Mouse (Mus musculus): ENCODE data around the gene Clns1a. TPM values are rescaled to one million over a fixed set of nuclear protein-coding genes. Genes with fewer than 3 reads are reported as not detected.

The Clns1a gene
- polyA plus RNA-seq (2021; fragmentation: Nextera tagmentation): 133 and 154 TPM in 2 replicates
- long read RNA-seq, experiment 1, transcript Clns1a-201 (7 exons, 1,504 nt): major isoform, 611 of 639 reads
- long read RNA-seq, experiment 1, partial matches to known transcripts: 9 of 639 reads
- long read RNA-seq, experiment 1, other reads (novel, unspliced or antisense): 15 of 639 reads
- long read RNA-seq, experiment 2, transcript Clns1a-201 (7 exons, 1,504 nt): major isoform, 204 of 226 reads
- long read RNA-seq, experiment 2, partial matches to known transcripts: 11 of 226 reads
- long read RNA-seq, experiment 2, other reads (novel, unspliced or antisense): 8 of 226 reads

DNA sequence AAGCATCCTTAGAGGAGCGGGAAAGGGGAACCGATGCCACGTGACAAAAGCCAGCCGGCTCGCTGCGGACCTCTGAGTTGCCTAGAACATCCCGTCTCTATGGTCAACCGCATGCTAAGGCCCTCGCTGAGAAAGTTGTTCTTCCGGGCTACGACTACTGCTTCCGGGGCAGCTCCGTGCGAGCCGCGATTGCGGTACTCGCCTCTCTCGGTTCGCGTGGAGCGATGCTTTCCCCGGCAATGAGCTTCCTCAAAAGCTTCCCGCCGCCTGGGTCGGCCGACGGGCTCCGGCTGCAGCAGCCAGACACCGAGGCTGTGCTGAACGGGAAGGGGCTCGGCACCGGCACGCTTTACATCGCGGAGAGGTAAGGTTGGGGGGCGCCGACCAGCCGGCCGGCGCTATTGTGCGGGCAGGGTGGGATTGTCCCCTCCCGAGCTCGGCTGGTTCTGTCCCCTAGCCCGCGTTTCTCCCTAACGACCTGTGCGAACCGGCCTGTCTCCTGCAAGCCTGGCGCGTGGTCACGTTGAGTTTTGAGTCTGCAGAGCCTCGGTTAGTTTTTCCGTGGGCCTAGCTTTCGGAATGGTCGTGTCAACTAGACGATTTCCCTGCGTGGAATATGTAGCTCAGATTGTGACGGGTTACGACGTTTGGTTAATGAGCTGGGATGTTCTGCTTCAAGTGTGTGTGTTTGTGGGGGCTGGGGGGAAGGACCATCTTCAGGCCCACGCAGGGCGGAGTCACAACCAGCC is at the start of gene Clns1a:
Clns1a (plus strand) TSS at position 129 of the 749 bp plus-strand sequence.

DNA sequence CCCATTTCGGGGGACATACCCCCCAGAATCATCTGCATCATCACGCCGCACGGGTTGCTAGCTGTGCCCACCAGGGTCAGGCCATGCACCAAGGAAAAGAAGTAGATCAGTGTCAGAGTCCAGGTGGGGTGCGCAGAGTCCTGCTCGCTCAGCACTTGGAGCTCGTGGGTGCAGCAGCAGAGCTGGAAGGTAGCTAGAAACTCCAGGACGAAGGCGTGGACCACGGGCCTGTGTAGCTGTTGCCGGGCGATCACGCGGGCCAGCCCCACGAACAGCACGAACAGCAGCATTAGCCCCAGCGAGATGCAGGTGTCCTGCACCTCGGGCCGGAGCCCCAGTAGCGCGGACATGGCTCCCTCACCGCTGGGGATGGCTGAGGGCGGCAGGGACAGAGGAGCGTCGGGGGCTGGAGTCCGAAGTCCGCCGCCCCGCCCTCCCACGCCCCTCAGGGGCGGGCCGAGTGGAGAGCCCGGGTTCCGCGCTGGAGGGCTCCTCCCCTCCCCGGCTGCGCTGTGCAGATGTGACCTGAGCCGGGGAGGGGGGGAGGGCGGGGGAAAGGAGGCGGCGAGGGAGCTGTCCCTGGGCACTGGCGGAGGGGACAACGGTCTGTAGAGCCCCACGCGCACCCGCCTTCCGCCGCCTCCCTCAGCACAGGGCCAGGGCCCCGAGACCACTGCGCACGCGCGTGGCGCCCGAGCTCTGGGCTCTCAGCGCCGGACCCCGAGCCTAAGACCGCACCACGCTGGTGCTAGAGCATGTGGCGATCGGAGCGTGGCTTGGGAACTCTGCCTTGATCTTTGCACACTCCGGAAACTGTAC is 41.4 kb downstream of the Clns1a start, which contains the start of gene Aqp11:
Aqp11 (minus strand) TSS at position 652 of the 819 bp plus-strand sequence.

Other genes starting within 250 kb of the Clns1a start
- 3.6 and 4.5 TPM in 2 replicates for gene Kctd14, start 245.3 kb upstream of the Clns1a start, polyA plus RNA-seq (2021; fragmentation: Nextera tagmentation)
- gene Ints4, start 215.7 kb upstream of the Clns1a start, polyA plus RNA-seq (2021; fragmentation: Nextera tagmentation): 14.3 and 23.2 TPM in 2 replicates
- gene Aamdc, start 117.1 kb upstream of the Clns1a start, polyA plus RNA-seq (2021; fragmentation: Nextera tagmentation): 113 and 117 TPM in 2 replicates
- 8.6 and 14.7 TPM in 2 replicates for gene Rsf1, start 116.7 kb upstream of the Clns1a start, polyA plus RNA-seq (2021; fragmentation: Nextera tagmentation)
- gene Aqp11, start 41.7 kb downstream of the Clns1a start, polyA plus RNA-seq (2021; fragmentation: Nextera tagmentation): 29.3 and 31.3 TPM in 2 replicates
- gene Pak1, start 91.9 kb downstream of the Clns1a start, polyA plus RNA-seq (2021; fragmentation: Nextera tagmentation): 274 and 279 TPM in 2 replicates
- gene Gdpd4, start 223.3 kb downstream of the Clns1a start, polyA plus RNA-seq (2021; fragmentation: Nextera tagmentation): not detected in 2 replicates

Data from left cerebral cortex, adult 6 months (tissue).